Mouse (Mus musculus) small intestine, adult 2 months (tissue): ENCODE measurements at regions not wholly inside any gene's neighbourhood (a gene's known extent, or its start where the extent isn't known, plus 50 kb on each side); places are given as distances from the start of the nearest gene placed in this dataset.

Source experiments
- CTCF ChIP-seq: fragments of 200-500 bp; IDR thresholded peaks from 2 replicates; pipeline ENCODE4 v1.5.1; 2012; ENCODE audit warnings: low read depth, mild to moderate bottlenecking, control low read depth, inconsistent platforms, low read length, moderate library complexity, mixed read lengths; ENCODE audit not compliant: insufficient replicate concordance, insufficient read length; ENCODE audit errors: extremely low read depth
- POLR2A ChIP-seq: fragments of 200-500 bp; IDR thresholded peaks from 2 replicates; pipeline ENCODE4 v1.6.1; 2012; ENCODE audit warnings: low read depth, mild to moderate bottlenecking, control low read depth, inconsistent platforms, low read length, moderate library complexity

GRCm38 (mm10) chr1:137033679-137034078 is 73.4 kb upstream of the Nr5a2 start:
- no peak for TF ChIP-seq POLR2A
- no peak for TF ChIP-seq CTCF
